Mouse (Mus musculus): ENCODE data around the gene Espnl. TPM values are rescaled to one million over a fixed set of nuclear protein-coding genes. Genes with fewer than 3 reads are reported as not detected.

The Espnl gene
- polyA plus RNA-seq, 1 experiment from 2014 or later = 0.08 TPM

DNA sequence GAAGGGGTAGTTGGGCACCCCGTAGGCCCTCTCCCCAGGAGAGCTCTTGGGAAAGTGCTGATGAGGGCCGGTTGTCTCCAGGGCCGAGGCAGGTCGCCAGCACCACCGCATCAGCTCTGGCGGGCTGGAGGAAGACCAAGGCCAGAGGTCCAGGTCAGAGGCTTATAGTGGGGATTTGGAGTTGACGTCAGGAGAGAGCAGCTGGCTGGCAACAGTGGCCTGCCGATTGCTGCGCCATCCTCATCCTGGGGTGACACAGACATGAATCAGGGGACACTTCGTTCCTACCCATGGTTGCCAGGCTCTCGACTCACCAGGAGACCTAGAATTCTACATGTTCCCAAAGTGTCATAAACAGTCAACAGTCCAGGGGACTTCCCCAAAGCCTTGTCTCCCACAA is 34.2 kb downstream of the Espnl start:
- Histone ChIP-seq H3K4me2 (no peak overlapping the region), H3K36me3 (no peaks in the 10 kb centered on the region), H3K4me3 (replicated peaks) (no peak overlapping the region), H3K9me3 (no peaks in the 10 kb centered on the region), H3K4me1 (replicated peaks) (no peaks in the 10 kb centered on the region), H3K27me3 (no peaks in the 10 kb centered on the region), H3K9ac (replicated peaks) (no peak overlapping the region), H3K27ac (no peak overlapping the region)
- WGBS = 84% methylated on average over 11 of the region's 11 CpGs
- ATAC-seq (ENCODE audit: insufficient number of reproducible peaks, insufficient read depth, low FRiP score, low TSS enrichment, low read depth) = no peak

GRCm38 (mm10) chr1:91362113-91362512 is 40.2 kb downstream of the Espnl start:
- Histone ChIP-seq H3K27ac (no peak overlapping the region), H3K9me3 (peaks cover 5% of the 10 kb centered on the region), H3K36me3 (no peaks in the 10 kb centered on the region), H3K4me2 (no peak overlapping the region), H3K9ac (replicated peaks) (no peak overlapping the region), H3K27me3 (peaks cover 15% of the 10 kb centered on the region), H3K4me3 (replicated peaks) (no peak overlapping the region), H3K4me1 (replicated peaks) (peaks cover 13% of the 10 kb centered on the region; the same call in 1 of the 2 replicates)
- WGBS = 80% methylated on average over 5 of the region's 5 CpGs
- no peak for ATAC-seq (ENCODE audit: insufficient number of reproducible peaks, insufficient read depth, low FRiP score, low TSS enrichment, low read depth)

- no peak for ATAC-seq (ENCODE audit: insufficient number of reproducible peaks, insufficient read depth, low FRiP score, low TSS enrichment, low read depth)
- H3K4me3 ChIP-seq (replicated peaks) = no peak overlapping the region
- H3K4me1 ChIP-seq (replicated peaks) = peaks cover 14% of the 10 kb centered on the region; the same call in 1 of the 2 replicates
- peaks cover 5% of the 10 kb centered on the region for H3K9me3 ChIP-seq
- 92% methylated on average over 16 of the region's 16 CpGs for WGBS
- peaks cover 23% of the 10 kb centered on the region for H3K27me3 ChIP-seq
- no peak overlapping the region for H3K27ac ChIP-seq
- no peak overlapping the region for H3K9ac ChIP-seq (replicated peaks)
- H3K36me3 ChIP-seq = peaks cover 8% of the 10 kb centered on the region
- no peak overlapping the region for H3K4me2 ChIP-seq
These were observed 43.2 kb downstream of the Espnl start for GRCm38 (mm10) chr1:91364822-91365644.

DNA sequence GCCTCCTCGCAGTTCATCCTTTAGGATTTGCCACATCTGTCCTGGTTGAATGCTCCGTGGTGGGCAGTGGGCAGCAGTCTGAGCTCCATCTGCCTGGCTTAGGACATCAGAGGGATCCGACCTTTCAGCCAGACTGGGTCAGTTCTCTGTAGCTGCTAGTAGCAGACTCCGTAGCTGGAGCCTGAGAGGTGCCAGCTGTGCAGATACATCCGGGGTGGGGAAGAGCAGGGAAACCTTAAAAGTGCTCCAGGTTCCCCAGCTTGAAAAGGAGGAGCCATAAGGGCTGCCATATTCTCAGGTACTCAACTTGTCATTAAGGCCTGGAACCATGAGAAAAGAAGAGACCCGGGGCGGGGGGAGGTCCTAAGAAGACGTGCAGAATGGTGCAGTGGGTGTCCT is 43.9 kb downstream of the Espnl start:
- ATAC-seq (ENCODE audit: insufficient number of reproducible peaks, insufficient read depth, low FRiP score, low TSS enrichment, low read depth) = no peak
- H3K9ac ChIP-seq (replicated peaks) = peak overlapping the region; percentile 66
- H3K4me3 ChIP-seq (replicated peaks) = peak overlapping the region; percentile 45
- 24% methylated on average over 8 of the region's 8 CpGs for WGBS
- peaks cover 5% of the 10 kb centered on the region for H3K9me3 ChIP-seq
- peaks cover 15% of the 10 kb centered on the region for H3K36me3 ChIP-seq
- peaks cover 23% of the 10 kb centered on the region for H3K27me3 ChIP-seq
- H3K4me2 ChIP-seq = peak overlapping the region; percentile 90
- H3K27ac ChIP-seq = no peak overlapping the region
- H3K4me1 ChIP-seq (replicated peaks) = peaks cover 14% of the 10 kb centered on the region; the same call in 1 of the 2 replicates

GRCm38 (mm10) chr1:91366215-91367108 is 44.6 kb downstream of the Espnl start, which contains the start of gene Erfe:
TSS of gene Erfe (plus strand) at chr1:91366430.
- H3K9ac ChIP-seq (replicated peaks) = peak within 1 kb of the TSS; percentile 66
- under 1% methylated on average over 68 of the region's 68 CpGs for WGBS
- no peak within 1 kb of the TSS for H3K27ac ChIP-seq
- H3K36me3 ChIP-seq = peaks cover 22% of the 10 kb centered on the region
- H3K9me3 ChIP-seq = peaks cover 5% of the 10 kb centered on the region
- ATAC-seq (ENCODE audit: insufficient number of reproducible peaks, insufficient read depth, low FRiP score, low TSS enrichment, low read depth) = peak; percentile 43; the same call in 1 of the 2 replicates
- peaks cover 23% of the 10 kb centered on the region for H3K27me3 ChIP-seq
- H3K4me2 ChIP-seq = peak within 1 kb of the TSS; percentile 90
- peak within 1 kb of the TSS; percentile 45 for H3K4me3 ChIP-seq (replicated peaks)
- peaks cover 14% of the 10 kb centered on the region; the same call in 1 of the 2 replicates for H3K4me1 ChIP-seq (replicated peaks)

DNA sequence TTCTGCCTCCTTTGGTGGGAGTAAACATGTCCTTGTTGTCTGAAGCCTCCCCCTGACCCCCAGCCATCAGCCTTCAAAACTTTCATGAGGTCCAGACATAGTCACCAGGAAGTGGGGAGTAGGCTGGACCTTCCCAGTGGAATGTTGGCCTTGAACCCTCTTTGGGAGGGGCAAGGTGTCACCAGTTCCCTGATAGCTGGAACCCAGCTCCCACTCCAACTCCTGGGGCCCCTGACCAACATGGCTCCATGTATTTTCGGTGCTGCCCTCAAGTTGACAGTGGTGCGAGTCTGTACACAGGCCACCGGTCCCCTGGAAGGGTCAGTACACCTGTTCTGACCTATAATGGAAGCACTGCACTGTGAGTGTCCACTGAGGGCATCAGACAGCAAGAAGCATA is 45.4 kb downstream of the Espnl start:
- H3K4me3 ChIP-seq (replicated peaks) = no peak overlapping the region
- no peak overlapping the region for H3K27ac ChIP-seq
- H3K4me1 ChIP-seq (replicated peaks) = peaks cover 14% of the 10 kb centered on the region; the same call in 1 of the 2 replicates
- H3K27me3 ChIP-seq = peaks cover 23% of the 10 kb centered on the region
- H3K9me3 ChIP-seq = peaks cover 5% of the 10 kb centered on the region
- no peak overlapping the region for H3K9ac ChIP-seq (replicated peaks)
- no peak for ATAC-seq (ENCODE audit: insufficient number of reproducible peaks, insufficient read depth, low FRiP score, low TSS enrichment, low read depth)
- peak overlapping the region; percentile 90 for H3K4me2 ChIP-seq
- peaks cover 30% of the 10 kb centered on the region for H3K36me3 ChIP-seq
- 98% methylated on average over 3 of the region's 3 CpGs for WGBS

GRCm38 (mm10) chr1:91369408-91369807 is 47.5 kb downstream of the Espnl start:
- no peak overlapping the region for H3K9ac ChIP-seq (replicated peaks)
- ATAC-seq (ENCODE audit: insufficient number of reproducible peaks, insufficient read depth, low FRiP score, low TSS enrichment, low read depth) = no peak
- 59% methylated on average over 4 of the region's 4 CpGs for WGBS
- peaks cover 2% of the 10 kb centered on the region for H3K9me3 ChIP-seq
- H3K27ac ChIP-seq = no peak overlapping the region
- H3K27me3 ChIP-seq = peaks cover 23% of the 10 kb centered on the region
- H3K4me1 ChIP-seq (replicated peaks) = peaks cover 14% of the 10 kb centered on the region; the same call in 1 of the 2 replicates
- H3K36me3 ChIP-seq = peaks cover 51% of the 10 kb centered on the region
- H3K4me3 ChIP-seq (replicated peaks) = no peak overlapping the region
- no peak overlapping the region for H3K4me2 ChIP-seq

DNA sequence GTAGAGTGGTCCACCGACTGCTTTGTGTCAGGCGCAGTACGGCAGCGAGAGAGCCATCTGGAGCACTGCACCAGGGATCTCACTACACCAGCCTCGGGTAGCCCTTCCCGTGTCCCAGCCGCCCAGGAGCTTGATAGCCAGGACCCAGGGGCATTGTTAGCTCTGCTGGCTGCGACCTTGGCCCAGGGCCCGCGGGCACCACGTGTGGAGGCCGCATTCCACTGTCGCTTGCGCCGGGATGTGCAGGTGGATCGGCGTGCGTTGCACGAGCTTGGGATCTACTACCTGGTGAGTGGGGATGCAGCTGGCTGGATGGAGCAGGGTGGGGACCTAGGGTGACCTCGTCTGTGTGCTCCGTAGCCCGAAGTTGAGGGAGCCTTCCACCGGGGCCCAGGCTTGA is 48.2 kb downstream of the Espnl start:
- ATAC-seq (ENCODE audit: insufficient number of reproducible peaks, insufficient read depth, low FRiP score, low TSS enrichment, low read depth) = no peak

GRCm38 (mm10) chr1:91373414-91373835 is 51.5 kb downstream of the Espnl start:
- Histone ChIP-seq H3K4me1 (replicated peaks) (no peaks in the 10 kb centered on the region), H3K9me3 (no peaks in the 10 kb centered on the region), H3K4me2 (no peak overlapping the region), H3K27me3 (no peaks in the 10 kb centered on the region), H3K36me3 (peaks cover 91% of the 10 kb centered on the region), H3K27ac (no peak overlapping the region), H3K4me3 (replicated peaks) (no peak overlapping the region), H3K9ac (replicated peaks) (no peak overlapping the region)
- 87% methylated on average over 6 of the region's 6 CpGs for WGBS
- no peak for ATAC-seq (ENCODE audit: insufficient number of reproducible peaks, insufficient read depth, low FRiP score, low TSS enrichment, low read depth)

More for the DNA sequence above, 48.2 kb downstream of the Espnl start:
- WGBS = 91% methylated on average over 23 of the region's 23 CpGs
- H3K4me3 ChIP-seq (replicated peaks) = no peak overlapping the region
- no peaks in the 10 kb centered on the region for H3K9me3 ChIP-seq
- no peak overlapping the region for H3K27ac ChIP-seq
- H3K9ac ChIP-seq (replicated peaks) = no peak overlapping the region
- H3K4me1 ChIP-seq (replicated peaks) = peaks cover 14% of the 10 kb centered on the region; the same call in 1 of the 2 replicates
- H3K36me3 ChIP-seq = peaks cover 58% of the 10 kb centered on the region
- H3K4me2 ChIP-seq = no peak overlapping the region
- peaks cover 23% of the 10 kb centered on the region for H3K27me3 ChIP-seq

- Histone ChIP-seq H3K36me3 (peaks cover 96% of the 10 kb centered on the region), H3K27me3 (no peaks in the 10 kb centered on the region), H3K9me3 (no peaks in the 10 kb centered on the region), H3K4me2 (no peak overlapping the region), H3K27ac (no peak overlapping the region), H3K9ac (replicated peaks) (no peak overlapping the region), H3K4me1 (replicated peaks) (no peaks in the 10 kb centered on the region), H3K4me3 (replicated peaks) (no peak overlapping the region)
- 0 out of 2 replicates have a peak, but pooled peaks have one; percentile 37 for ATAC-seq (ENCODE audit: insufficient number of reproducible peaks, insufficient read depth, low FRiP score, low TSS enrichment, low read depth)
- 69% methylated on average over 7 of the region's 7 CpGs for WGBS
These were observed 58.7 kb downstream of the Espnl start for GRCm38 (mm10) chr1:91380453-91381090.
